Mouse (Mus musculus): ENCODE measurements around the gene Olfr381.
"Not testable (repeated sequence)": the region's sequence is repeated elsewhere in the genome, so short reads cannot be mapped to it uniquely, and the experiment has no call there.

Gene Olfr381

DNA sequence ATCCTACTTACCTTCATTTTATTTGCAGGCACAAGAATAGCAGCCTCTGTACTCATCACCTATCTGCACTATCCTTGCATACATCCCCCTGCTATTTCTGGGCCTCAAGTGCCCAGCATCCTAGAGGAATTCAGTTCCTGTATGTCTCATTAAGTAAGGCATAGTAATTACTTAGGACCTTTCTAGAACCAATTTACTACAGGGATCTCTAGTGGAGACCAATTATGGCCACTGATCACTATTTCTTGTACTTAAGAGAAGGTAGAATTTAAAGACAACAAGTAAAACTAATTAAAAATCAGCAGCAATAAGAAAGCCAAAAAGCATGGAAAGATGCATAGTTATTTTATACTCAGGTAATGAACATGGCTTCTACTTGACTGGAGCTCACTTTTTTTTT lies at the start of gene Olfr381:
Gene Olfr381, minus strand, starts transcription at position 101 of the 400 bp plus-strand sequence.
- CTCF ChIA-PET, result no interaction called here

DNA sequence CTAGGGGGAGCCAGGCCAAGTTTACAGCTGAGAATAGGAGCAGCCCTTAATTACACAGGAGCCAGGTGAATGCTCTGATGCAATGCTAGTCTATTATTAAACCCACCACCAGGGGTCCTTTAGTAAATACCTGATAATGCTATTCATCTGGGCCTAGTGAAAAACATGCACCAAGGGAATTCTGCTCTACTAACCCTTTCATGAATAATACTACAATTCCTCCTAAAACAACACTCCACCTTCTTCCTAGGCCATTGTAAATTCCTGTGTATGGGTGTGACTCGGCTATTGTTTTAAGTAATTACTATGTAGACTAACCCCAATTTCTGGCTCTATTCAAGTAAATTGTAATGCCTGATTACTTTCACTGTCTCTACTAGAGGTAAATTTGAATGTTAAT lies 37.6 kb upstream of the Olfr381 start:
- CTCF ChIA-PET, POLR2A ChIA-PET: not testable (repeated sequence)

More for the DNA sequence above, at the start of gene Olfr381:
- POLR2A ChIA-PET, result no interaction called here

- ChIA-PET POLR2A (no interaction called here), CTCF (no interaction called here)
Measured at GRCm38 (mm10) chr11:73517097-73517496, 25.7 kb upstream of the Olfr381 start, which contains the start of gene Olfr382. Gene Olfr382 (minus strand): TSS chr11:73517197.

DNA sequence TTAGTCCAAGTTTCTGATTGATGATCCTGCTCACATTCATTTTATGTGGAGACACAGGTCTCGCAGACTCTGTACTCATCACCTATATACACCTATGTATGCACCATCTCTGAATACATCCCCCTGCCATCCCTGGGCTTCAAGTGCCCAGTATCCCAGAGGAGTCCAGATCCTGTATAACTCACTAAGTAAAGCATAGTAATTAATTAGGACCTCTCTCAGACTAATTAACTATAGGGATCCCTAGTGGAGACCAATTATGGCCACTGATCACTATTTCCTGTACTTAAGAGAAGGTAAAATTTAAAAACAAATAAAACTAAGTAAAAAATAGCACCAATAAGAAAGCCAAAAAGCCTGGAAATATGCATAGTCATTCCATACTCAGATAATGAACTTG lies 34.0 kb downstream of the Olfr381 start, which contains the start of gene Olfr380:
Gene Olfr380, minus strand, starts transcription at position 101 of the 400 bp plus-strand sequence.
- ChIA-PET CTCF (no interaction called here), POLR2A (no interaction called here)
